Mouse (Mus musculus) heart, postnatal 0 days (tissue): ENCODE data around the gene Rprd2. TPM values are rescaled to one million over a fixed set of nuclear protein-coding genes. Genes with fewer than 3 reads are reported as not detected.

ENCODE experiments used
- ATAC-seq: fragments of 200-750 bp; cut with Nextera tagmentation; 2 replicates; pipeline ENCODE4 v1.8.0; 2017; ENCODE audit warnings: low read depth, moderate number of reproducible peaks, moderate library complexity; ENCODE audit not compliant: insufficient read depth
- DNase-seq: peaks from one replicate; pipeline ENCODE4 v3.0.0-alpha.2; 2016; ENCODE audit warnings: low spot score
- H3K27ac ChIP-seq: fragments of 300-500 bp; sonication (generic); 2 replicates; pipeline ENCODE4 v1.5.1; 2014; ENCODE audit warnings: low read depth, mild to moderate bottlenecking
- H3K27me3 ChIP-seq: fragments of 300-500 bp; sonication (generic); 2 replicates; pipeline ENCODE4 v1.6.1; 2014; ENCODE audit warnings: low read length, mixed read lengths; ENCODE audit not compliant: control insufficient read depth, insufficient read depth
- H3K36me3 ChIP-seq: fragments of 300-500 bp; sonication (generic); replicated peaks from 2 replicates; pipeline ENCODE4 v1.6.1; 2014; ENCODE audit warnings: low read length, mixed read lengths; ENCODE audit not compliant: control insufficient read depth, insufficient read depth
- H3K4me1 ChIP-seq: fragments of 300-500 bp; sonication (generic); 2 replicates; pipeline ENCODE4 v1.6.1; 2014; ENCODE audit warnings: antibody characterized with exemption; ENCODE audit not compliant: control insufficient read depth, insufficient read depth
- H3K4me2 ChIP-seq: fragments of 300-500 bp; sonication (generic); 2 replicates; pipeline ENCODE4 v1.6.1; 2014; ENCODE audit warnings: low read depth, mild to moderate bottlenecking, low read length, moderate library complexity
- H3K4me3 ChIP-seq: fragments of 300-500 bp; sonication (generic); 2 replicates; pipeline ENCODE4 v1.5.1; 2014; ENCODE audit warnings: low read depth, low read length
- H3K9ac ChIP-seq: fragments of 300-500 bp; sonication (generic); replicated peaks from 2 replicates; pipeline ENCODE4 v1.6.1; 2014; ENCODE audit warnings: low read depth, low read length, mixed read lengths
- H3K9me3 ChIP-seq: fragments of 300-500 bp; sonication (generic); replicated peaks from 2 replicates; pipeline ENCODE4 v1.6.1; 2016; ENCODE audit warnings: low read length; ENCODE audit not compliant: control insufficient read depth
- CTCF ChIP-seq: IDR thresholded peaks from 2 replicates; pipeline ENCODE4 v1.5.1; 2016; ENCODE audit warnings: antibody characterized with exemption, control low read depth, low read depth
- EP300 ChIP-seq: IDR thresholded peaks from 2 replicates; pipeline ENCODE4 v1.6.1; 2016; ENCODE audit warnings: antibody characterized with exemption, low read depth
- WGBS: fragments of 180-500 bp; shearing (Covaris S2); extraction: QIAGEN DNeasy Blood & Tissue Kit; methylation state at CpG from one replicate; pipeline ENCODE4 v1.1.7; 2014; 5-methylcytosine and 5-hydroxymethylcytosine counted together
- polyA plus RNA-seq: library from polyadenylated mRNA; unstranded; fragments of >200 nt; fragmentation: Nextera tagmentation; extraction: Ambion mirVana; gene quantifications from 2 replicates; pipeline ENCODE4 v1.2.1, GENCODE M21; 2015
- total RNA-seq: library from RNA; depleted of rRNA; stranded (reverse); fragments of >200 nt; gene quantifications from 2 replicates; pipeline ENCODE4 v1.2.3, GENCODE M21; 2014; ENCODE audit warnings: low replicate concordance

Gene Rprd2
- total and polyA plus RNA-seq, 2 experiments from 2014 or later: 20.8 to 25.6 TPM

- no peak overlapping the region for H3K27ac ChIP-seq
- no peak for DNase-seq
- H3K4me3 ChIP-seq: no peak overlapping the region
- H3K4me1 ChIP-seq: peaks cover 25% of the 10 kb centered on the region
- TF ChIP-seq EP300: no peak
- no peak for TF ChIP-seq CTCF
- no peak for ATAC-seq
- H3K27me3 ChIP-seq: no peaks in the 10 kb centered on the region
- H3K9ac ChIP-seq: no peak overlapping the region
- WGBS: 88% methylated on average over 12 of the region's 12 CpGs
- H3K9me3 ChIP-seq: no peaks in the 10 kb centered on the region
- H3K36me3 ChIP-seq: peaks cover 12% of the 10 kb centered on the region
- H3K4me2 ChIP-seq: no peak overlapping the region
These were observed 83.5 kb downstream of the Rprd2 start for GRCm38 (mm10) chr3:95735071-95735670.

DNA sequence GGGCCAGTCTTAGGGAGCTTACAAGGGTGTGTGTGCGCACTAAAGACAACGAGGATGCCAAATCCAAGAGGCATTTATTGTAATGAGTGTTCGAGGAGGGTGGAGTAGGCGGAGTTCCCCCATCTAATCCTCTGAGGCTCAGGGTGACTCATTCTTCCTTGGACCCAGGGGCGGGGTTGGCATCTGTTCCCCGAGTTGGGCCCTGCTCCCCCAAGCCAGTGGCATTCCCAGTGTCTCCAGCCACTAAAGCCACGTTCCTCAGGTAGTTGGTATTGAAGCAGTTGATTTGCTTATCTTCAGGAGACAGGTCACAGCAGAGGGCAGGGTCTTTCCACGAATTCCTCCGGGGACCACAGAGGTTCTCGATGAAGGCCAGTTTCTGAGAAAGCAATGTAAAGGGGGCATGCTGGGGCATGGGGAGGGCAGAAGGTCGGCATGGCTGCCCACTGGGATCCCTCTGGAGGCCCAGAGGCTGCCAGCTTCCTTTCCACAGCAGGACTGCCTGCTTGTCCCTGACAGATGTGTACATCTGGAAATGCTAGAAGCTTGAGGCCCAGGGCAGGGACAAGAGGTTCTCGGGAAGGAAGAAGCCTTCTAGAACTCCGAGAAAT is 84.5 kb downstream of the Rprd2 start:
- Histone ChIP-seq H3K9ac (no peak overlapping the region), H3K9me3 (no peaks in the 10 kb centered on the region), H3K4me1 (peaks cover 15% of the 10 kb centered on the region), H3K4me2 (no peak overlapping the region), H3K27me3 (no peaks in the 10 kb centered on the region), H3K36me3 (peaks cover 12% of the 10 kb centered on the region), H3K27ac (no peak overlapping the region), H3K4me3 (no peak overlapping the region)
- no peak for ATAC-seq
- no peak for TF ChIP-seq CTCF
- TF ChIP-seq EP300: no peak
- DNase-seq: no peak
- WGBS: 73% methylated on average over 13 of the region's 13 CpGs

- no peak overlapping the region for H3K9ac ChIP-seq
- 51% methylated on average over 11 of the region's 11 CpGs for WGBS
- H3K4me3 ChIP-seq: no peak overlapping the region
- peak; percentile 40; the same call in 1 of the 2 replicates for ATAC-seq
- peak overlapping the region; percentile 67 for H3K27ac ChIP-seq
- no peaks in the 10 kb centered on the region for H3K9me3 ChIP-seq
- TF ChIP-seq EP300 (no peak), CTCF (no peak)
- peak; percentile 49 for DNase-seq
- no peaks in the 10 kb centered on the region for H3K27me3 ChIP-seq
- H3K4me2 ChIP-seq: no peak overlapping the region
- H3K36me3 ChIP-seq: peaks cover 12% of the 10 kb centered on the region
- H3K4me1 ChIP-seq: peaks cover 16% of the 10 kb centered on the region
These were observed 85.7 kb downstream of the Rprd2 start for GRCm38 (mm10) chr3:95732744-95733521.

GRCm38 (mm10) chr3:95732297-95732696 is 86.4 kb downstream of the Rprd2 start:
- Histone ChIP-seq H3K9ac (no peak overlapping the region), H3K4me1 (peaks cover 13% of the 10 kb centered on the region), H3K36me3 (peaks cover 12% of the 10 kb centered on the region), H3K4me3 (no peak overlapping the region), H3K27me3 (no peaks in the 10 kb centered on the region), H3K4me2 (no peak overlapping the region), H3K9me3 (no peaks in the 10 kb centered on the region), H3K27ac (peak overlapping the region; percentile 26; the same call in 1 of the 2 replicates)
- no peak for TF ChIP-seq EP300
- no peak for TF ChIP-seq CTCF
- 86% methylated on average over 9 of the region's 9 CpGs for WGBS
- DNase-seq (no peak), ATAC-seq (no peak)

GRCm38 (mm10) chr3:95731802-95732201 is 86.9 kb downstream of the Rprd2 start:
- ATAC-seq: no peak
- TF ChIP-seq CTCF (0 out of 2 replicates have a peak, but pooled peaks have one; percentile 17), EP300 (no peak)
- Histone ChIP-seq H3K4me3 (no peak overlapping the region), H3K9ac (no peak overlapping the region), H3K36me3 (peaks cover 12% of the 10 kb centered on the region), H3K4me2 (no peak overlapping the region), H3K4me1 (peaks cover 13% of the 10 kb centered on the region), H3K27ac (no peak overlapping the region), H3K9me3 (no peaks in the 10 kb centered on the region), H3K27me3 (no peaks in the 10 kb centered on the region)
- 82% methylated on average over 4 of the region's 4 CpGs for WGBS
- no peak for DNase-seq
